Mouse (Mus musculus) MEL (cell line): ENCODE results near the gene Tll2. TPM values are rescaled to one million over a fixed set of nuclear protein-coding genes. Genes with fewer than 3 reads are reported as not detected.

Source experiments
- DNase-seq: peaks from one replicate; pipeline ENCODE4 v3.0.0; 2011; ENCODE audit warnings: low read depth, low spot score
- H3K27ac ChIP-seq: 2 replicates; pipeline ENCODE4 v1.5.1; 2012; ENCODE audit warnings: low read depth, mild to moderate bottlenecking, control low read depth, low read length, moderate library complexity; ENCODE audit not compliant: control insufficient read depth
- H3K27me3 ChIP-seq, 2 experiments: fragments of 150-350 bp in 1 of 2; sonication (generic) in 1 of 2; 2 replicates each; pipeline ENCODE4 v1.6.1; 2012; ENCODE audit warnings: low read length in 2 of 2, mild to moderate bottlenecking in 2 of 2, improper control_type of control experiment in 1 of 2, moderate library complexity in 1 of 2; ENCODE audit not compliant: insufficient read depth in 2 of 2, control insufficient read depth in 1 of 2
- H3K36me3 ChIP-seq, 2 experiments: 2 replicates each; pipeline ENCODE4 v1.6.1; 2012 to 2014; ENCODE audit warnings: low read length in 2 of 2, improper control_type of control experiment in 1 of 2, inconsistent platforms in 1 of 2, mild to moderate bottlenecking in 1 of 2; ENCODE audit not compliant: insufficient read depth in 2 of 2, control insufficient read depth in 1 of 2
- H3K4me1 ChIP-seq, 2 experiments: fragments of 150-350 bp in 1 of 2; sonication (generic) in 1 of 2; 2 replicates each; pipeline ENCODE4 v1.6.1; 2012; ENCODE audit warnings: low read length in 2 of 2, improper control_type of control experiment in 1 of 2, mild to moderate bottlenecking in 1 of 2; ENCODE audit not compliant: insufficient read depth in 2 of 2, control insufficient read depth in 1 of 2
- H3K4me3 ChIP-seq, 2 experiments: fragments of 150-350 bp in 1 of 2; sonication (generic) in 1 of 2; 2 replicates each; pipeline ENCODE4 v1.5.1; 2012; ENCODE audit warnings: low read depth in 2 of 2, low read length in 2 of 2, mild to moderate bottlenecking in 2 of 2, moderate library complexity in 2 of 2, control low read depth in 1 of 2, improper control_type of control experiment in 1 of 2; ENCODE audit not compliant: control insufficient read depth in 1 of 2, insufficient read depth in 1 of 2
- H3K79me2 ChIP-seq: 2 replicates; pipeline ENCODE4 v1.6.1; 2012; ENCODE audit warnings: mild to moderate bottlenecking, low read length, moderate library complexity; ENCODE audit not compliant: control insufficient read depth, poor library complexity, insufficient read depth
- H3K9ac ChIP-seq: 2 replicates; pipeline ENCODE4 v1.6.1; 2012; ENCODE audit warnings: low read depth, mild to moderate bottlenecking, control low read depth, low read length, moderate library complexity; ENCODE audit not compliant: control insufficient read depth, poor library complexity, severe bottlenecking
- H3K9me3 ChIP-seq: fragments of 150-350 bp; sonication (generic); replicated peaks from 2 replicates; pipeline ENCODE4 v1.6.1; 2012; ENCODE audit warnings: mild to moderate bottlenecking, low read length, improper control_type of control experiment, moderate library complexity; ENCODE audit not compliant: insufficient read depth
- BHLHE40 ChIP-seq: IDR thresholded peaks from 2 replicates; pipeline ENCODE4 v1.6.1; 2012; ENCODE audit warnings: low read depth, mild to moderate bottlenecking, inconsistent platforms, low read length, improper control_type of control experiment, borderline replicate concordance
- CTCF ChIP-seq, 3 experiments: IDR thresholded peaks in 2 of 3; conservative IDR thresholded peaks in 1 of 3; 2 replicates each; pipeline ENCODE4 v1.5.1; 2011 to 2012; ENCODE audit warnings: low read length in 3 of 3, low read depth in 2 of 3, mild to moderate bottlenecking in 2 of 3, improper control_type of control experiment in 1 of 3, inconsistent platforms in 1 of 3, mixed read lengths in 1 of 3, moderate library complexity in 1 of 3; ENCODE audit not compliant: control insufficient read depth in 1 of 3, insufficient read depth in 1 of 3, poor library complexity in 1 of 3, severe bottlenecking in 1 of 3
- E2F4 ChIP-seq: IDR thresholded peaks from 2 replicates; pipeline ENCODE4 v1.6.1; 2011; ENCODE audit warnings: low read depth, low read length, improper control_type of control experiment, borderline replicate concordance
- GATA1 ChIP-seq: IDR thresholded peaks from 2 replicates; pipeline ENCODE4 v1.6.1; 2011; ENCODE audit warnings: low read depth, low read length, improper control_type of control experiment
- KAT2A ChIP-seq: conservative IDR thresholded peaks from 2 replicates; pipeline ENCODE4 v1.6.1; 2012; ENCODE audit warnings: low read depth, low read length, improper control_type of control experiment, inconsistent platforms
- NRF1 ChIP-seq: IDR thresholded peaks from 2 replicates; pipeline ENCODE4 v1.6.1; 2014; ENCODE audit warnings: low read depth, mild to moderate bottlenecking, inconsistent platforms, low read length, improper control_type of control experiment, moderate library complexity; ENCODE audit not compliant: poor library complexity, insufficient read depth, severe bottlenecking
- SMC3 ChIP-seq: IDR thresholded peaks from 2 replicates; pipeline ENCODE4 v1.6.1; 2011; ENCODE audit warnings: low read depth, low read length, improper control_type of control experiment
- USF1 ChIP-seq: IDR thresholded peaks from 2 replicates; pipeline ENCODE4 v1.6.1; 2014; ENCODE audit warnings: low read depth, mild to moderate bottlenecking, inconsistent platforms, low read length, improper control_type of control experiment, moderate library complexity
- USF2 ChIP-seq, 2 experiments: IDR thresholded peaks; 2 replicates each; pipeline ENCODE4 v1.6.1; 2011 to 2012; ENCODE audit warnings: improper control_type of control experiment in 2 of 2, low read length in 2 of 2, borderline replicate concordance in 1 of 2, inconsistent platforms in 1 of 2, low read depth in 1 of 2, mild to moderate bottlenecking in 1 of 2; ENCODE audit not compliant: insufficient read depth in 1 of 2
- ZKSCAN1 ChIP-seq: IDR thresholded peaks from 2 replicates; pipeline ENCODE4 v1.6.1; 2012; ENCODE audit warnings: low read depth, mild to moderate bottlenecking, inconsistent platforms, low read length, improper control_type of control experiment, moderate library complexity
- polyA plus RNA-seq, 2 experiments: library from polyadenylated mRNA; stranded (reverse) in 1 of 2; unstranded in 1 of 2; fragments of >175 nt in 1 of 2; fragments of >200 nt in 1 of 2; gene quantifications; 2 replicates each; pipeline versions ENCODE4 v1.2.1 to v1.2.4; 2012; ENCODE audit warnings: low replicate concordance in 2 of 2, low read depth in 1 of 2; ENCODE audit not compliant: insufficient read length in 2 of 2, insufficient read depth in 1 of 2, missing spikeins in 1 of 2
- total RNA-seq: library from RNA; depleted of rRNA; stranded (reverse); fragments of 300-350 nt; gene quantifications from 2 replicates; pipeline ENCODE4 v1.2.3, GENCODE M21; 2012; rRNA removed

Gene Tll2
- total and polyA plus RNA-seq, 3 experiments, result not detected

- TF ChIP-seq SMC3 (no peak), BHLHE40 (no peak), KAT2A (no peak), USF2 (IDR thresholded peaks at IDR 0.05; ENCODE audit: borderline replicate concordance in 1 of 2, insufficient read depth in 1 of 2, low read depth in 1 of 2, low read length in 2 of 2) (no peak)
Measured at GRCm38 (mm10) chr19:41045091-41045770, 161.4 kb downstream of the Tll2 start (continued).

- no peak overlapping the region for H3K4me3 ChIP-seq
- H3K9me3 ChIP-seq, result no peaks in the 10 kb centered on the region
- H3K79me2 ChIP-seq, result no peaks in the 10 kb centered on the region
- H3K27ac ChIP-seq, result no peak overlapping the region
- peaks cover 0 to 4% of the 10 kb centered on the region in 2 experiments; a peak in 1 of 4 replicates for H3K27me3 ChIP-seq
- no peak for TF ChIP-seq E2F4
- H3K9ac ChIP-seq, result no peak overlapping the region
- DNase-seq, result no peak
- no peaks in the 10 kb centered on the region for H3K4me1 ChIP-seq
- H3K36me3 ChIP-seq, result no peaks in the 10 kb centered on the region
Measured at GRCm38 (mm10) chr19:41039110-41039509, 167.5 kb downstream of the Tll2 start.

DNA sequence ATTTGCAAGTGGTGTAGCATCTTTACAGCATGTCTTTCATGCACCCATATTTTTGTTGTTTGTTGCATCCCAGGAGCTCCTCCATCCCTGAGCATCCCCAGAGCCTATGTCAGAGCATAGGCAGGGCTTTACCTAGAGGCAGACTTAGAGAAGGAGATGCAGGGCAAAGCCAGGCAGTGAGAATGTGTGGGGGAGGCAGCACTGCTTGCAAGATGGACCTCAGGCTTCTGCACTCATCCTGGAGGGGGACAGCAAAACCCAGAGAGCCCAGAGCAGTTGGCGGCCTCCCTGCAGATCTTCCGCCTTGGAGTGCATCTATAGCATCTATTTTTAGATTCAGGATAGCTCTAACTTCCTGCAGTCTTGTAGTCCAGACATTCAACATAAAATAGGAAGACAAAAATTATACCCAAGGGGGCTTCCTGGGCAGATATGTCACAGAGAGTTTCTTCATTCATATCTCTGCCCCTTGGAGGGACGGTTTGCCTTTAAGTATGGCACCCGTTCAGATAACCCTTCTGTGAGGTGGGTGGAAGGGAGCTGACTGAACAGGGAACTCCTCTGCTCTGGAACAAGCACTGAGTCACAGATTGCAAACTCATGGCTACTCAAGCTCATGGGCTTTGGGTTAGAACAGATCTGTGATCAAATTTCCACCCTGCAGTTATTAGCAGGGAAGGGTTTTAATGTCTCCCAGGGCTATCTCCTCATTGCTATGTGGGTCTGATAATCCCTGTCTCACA lies 170.7 kb downstream of the Tll2 start:
- H3K4me1 ChIP-seq, result no peaks in the 10 kb centered on the region
- no peak overlapping the region for H3K9ac ChIP-seq
- TF ChIP-seq GATA1 (no peak), NRF1 (no peak), ZKSCAN1 (no peak), CTCF (IDR thresholded peaks at IDR 0.05 in 2 of 3, conservative IDR thresholded peaks at IDR 0.05 in 1 of 3; ENCODE audit: control insufficient read depth in 1 of 3, insufficient read depth in 1 of 3, low read depth in 2 of 3, low read length in 3 of 3, poor library complexity in 1 of 3, severe bottlenecking in 1 of 3) (no peak), USF1 (no peak)
- H3K36me3 ChIP-seq, result peaks cover 0 to 3% of the 10 kb centered on the region in 2 experiments; a peak in 1 of 4 replicates
- H3K79me2 ChIP-seq, result no peaks in the 10 kb centered on the region
- no peak for DNase-seq
- no peak overlapping the region for H3K4me3 ChIP-seq
- H3K27me3 ChIP-seq, result peaks cover 4 to 6% of the 10 kb centered on the region in 2 experiments; a peak in 3 of 4 replicates
- no peak overlapping the region for H3K27ac ChIP-seq
- H3K9me3 ChIP-seq, result no peaks in the 10 kb centered on the region

Other genes starting within 250 kb of the Tll2 start
- not detected in 2 replicates for gene Blnk, start 212.3 kb downstream of the Tll2 start, total RNA-seq
- gene Blnk, start 212.3 kb downstream of the Tll2 start, polyA plus RNA-seq, result not detected
- not detected in 2 replicates for gene Dntt, start 177.6 kb downstream of the Tll2 start, total RNA-seq
- gene Dntt, start 177.6 kb downstream of the Tll2 start, polyA plus RNA-seq, result not detected
- gene Opalin, start 129.7 kb downstream of the Tll2 start, total RNA-seq, result not detected in 2 replicates
- gene Opalin, start 129.7 kb downstream of the Tll2 start, polyA plus RNA-seq, result not detected
- 114 and 118 TPM in 2 replicates for gene Tm9sf3, start 57.2 kb upstream of the Tll2 start, total RNA-seq
- gene Tm9sf3, start 57.2 kb upstream of the Tll2 start, polyA plus RNA-seq, result 100 to 1,000 TPM in 1 of 2 experiments, 10 to 100 TPM in 1; 34.3 to 103 TPM
- 0.12 and 0.13 TPM in 2 replicates for gene Pik3ap1, start 178.3 kb upstream of the Tll2 start, total RNA-seq
- gene Pik3ap1, start 178.3 kb upstream of the Tll2 start, polyA plus RNA-seq, result under 1 TPM in 1 of 2 experiments, not detected in 1; 0.40 TPM